Mouse (Mus musculus) liver, embryonic 13.5 days (tissue): ENCODE measurements around the gene Lipk. TPM values are rescaled to one million over a fixed set of nuclear protein-coding genes. Genes with fewer than 3 reads are reported as not detected.

Experiments
- ATAC-seq: fragments of 200-750 bp; cut with Nextera tagmentation; 2 replicates; pipeline ENCODE4 v1.8.0; 2017; ENCODE audit warnings: low read depth, mild to moderate bottlenecking, moderate number of reproducible peaks, moderate library complexity
- DNase-seq: peaks from one replicate; pipeline ENCODE4 v3.0.0; 2022
- H3K27ac ChIP-seq: fragments of 300-500 bp; sonication (generic); 2 replicates; pipeline ENCODE4 v1.5.1; 2015; ENCODE audit warnings: moderate library complexity, mild to moderate bottlenecking, inconsistent platforms
- H3K27me3 ChIP-seq: fragments of 300-500 bp; sonication (generic); 2 replicates; pipeline ENCODE4 v1.6.1; 2015; ENCODE audit warnings: mild to moderate bottlenecking, inconsistent platforms
- H3K36me3 ChIP-seq: fragments of 300-500 bp; sonication (generic); 2 replicates; pipeline ENCODE4 v1.6.1; 2015; ENCODE audit warnings: mild to moderate bottlenecking, inconsistent platforms
- H3K4me1 ChIP-seq: fragments of 300-500 bp; sonication (generic); replicated peaks from 2 replicates; pipeline ENCODE4 v1.6.1; 2015; ENCODE audit warnings: inconsistent platforms
- H3K4me2 ChIP-seq: fragments of 300-500 bp; sonication (generic); 2 replicates; pipeline ENCODE4 v1.6.1; 2015; ENCODE audit warnings: inconsistent platforms, mild to moderate bottlenecking, moderate library complexity
- H3K4me3 ChIP-seq: fragments of 300-500 bp; sonication (generic); replicated peaks from 2 replicates; pipeline ENCODE4 v1.5.1; 2015; ENCODE audit warnings: mild to moderate bottlenecking, inconsistent platforms
- H3K9ac ChIP-seq: fragments of 300-500 bp; sonication (generic); 2 replicates; pipeline ENCODE4 v1.6.1; 2015; ENCODE audit warnings: mild to moderate bottlenecking, inconsistent platforms
- H3K9me3 ChIP-seq: fragments of 300-500 bp; sonication (generic); replicated peaks from 2 replicates; pipeline ENCODE4 v1.6.1; 2016; ENCODE audit warnings: inconsistent platforms
- WGBS: fragments of 180-500 bp; shearing (Covaris S2); methylation state at CpG from one replicate; pipeline ENCODE4 v1.1.7; 2015; ENCODE audit not compliant: insufficient replicate concordance; 5-methylcytosine and 5-hydroxymethylcytosine counted together
- microRNA-seq: library from miRNA; unstranded; fragments of <30 nt; microRNA quantifications from one replicate; pipeline ENCODE4, GENCODE M21; 2016
- polyA plus RNA-seq: library from polyadenylated mRNA; unstranded; fragments of >200 nt; fragmentation: Nextera tagmentation; extraction: Ambion mirVana; gene quantifications from 2 replicates; pipeline ENCODE4 v1.2.1, GENCODE M21; 2015

The Lipk gene
- polyA plus RNA-seq, 1 experiment from 2014 or later = not detected

DNA sequence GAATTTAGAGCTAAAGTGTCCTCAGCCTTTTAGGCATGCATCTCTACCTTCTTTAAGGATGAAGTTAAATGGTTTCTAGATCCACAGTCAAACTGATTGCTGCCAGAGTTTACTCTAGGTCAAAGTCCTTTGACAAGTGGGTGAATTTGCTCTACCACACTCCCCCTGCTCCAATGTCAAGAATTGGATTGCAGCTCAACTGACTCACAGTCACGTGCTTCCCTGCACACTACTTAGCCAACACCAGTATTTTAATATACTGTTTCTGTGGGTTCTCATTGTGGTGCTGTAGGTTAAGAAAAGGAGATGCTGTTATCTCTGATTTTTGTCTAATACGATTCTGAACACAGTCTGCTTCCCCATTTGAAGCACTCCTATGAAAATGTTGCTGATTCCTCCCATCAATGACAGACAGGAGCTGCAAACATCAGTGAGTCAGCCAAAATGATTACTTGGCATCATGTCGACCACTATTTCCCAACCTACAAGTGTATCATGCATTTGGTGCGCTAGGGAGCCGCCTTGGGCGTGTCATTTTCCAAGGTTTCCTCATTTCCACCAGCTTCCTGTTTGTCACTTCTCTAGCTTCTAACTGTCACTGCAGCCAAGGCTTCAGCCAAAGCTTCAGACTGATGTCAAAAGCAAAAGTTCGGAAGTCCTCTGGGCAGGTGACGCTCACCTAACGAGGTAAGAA is 58.8 kb downstream of the Lipk start, which contains the start of gene Lipn:
Lipn (plus strand) TSS at position 580 of the 694 bp plus-strand sequence.
- H3K4me1 ChIP-seq = no peaks in the 10 kb centered on the region
- H3K36me3 ChIP-seq = no peaks in the 10 kb centered on the region
- ATAC-seq = no peak
- no peak within 1 kb of the TSS for H3K9ac ChIP-seq
- H3K27me3 ChIP-seq = no peaks in the 10 kb centered on the region
- no peaks in the 10 kb centered on the region for H3K9me3 ChIP-seq
- H3K4me2 ChIP-seq = no peak within 1 kb of the TSS
- WGBS = 64% methylated on average over 9 of the region's 9 CpGs
- DNase-seq = no peak
- H3K4me3 ChIP-seq = no peak within 1 kb of the TSS
- H3K27ac ChIP-seq = no peak within 1 kb of the TSS

DNA sequence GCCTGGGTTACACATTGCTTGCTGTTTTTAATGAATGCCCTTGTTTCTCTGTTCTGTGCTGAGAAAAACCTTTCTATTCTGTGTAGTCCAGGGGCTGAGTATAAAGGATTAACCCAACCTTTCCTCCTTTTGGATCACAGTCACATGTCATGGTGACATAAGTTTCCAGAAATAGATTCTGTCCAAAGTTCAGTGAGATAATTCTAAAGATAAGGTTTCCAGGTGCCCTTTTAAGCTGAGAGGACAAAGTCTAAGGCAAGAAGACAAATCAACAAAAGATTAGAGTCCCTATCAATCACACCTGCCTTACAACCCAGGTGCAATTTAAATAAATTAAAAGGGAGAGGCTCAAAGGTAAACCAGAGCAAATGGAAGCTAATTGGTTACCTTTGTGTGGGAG is 66.1 kb downstream of the Lipk start:
- no peak for ATAC-seq
- H3K4me3 ChIP-seq = no peak overlapping the region
- DNase-seq = no peak
- no peaks in the 10 kb centered on the region for H3K4me1 ChIP-seq
- no peak overlapping the region for H3K4me2 ChIP-seq
- no peak overlapping the region for H3K27ac ChIP-seq
- H3K27me3 ChIP-seq = no peaks in the 10 kb centered on the region
- H3K36me3 ChIP-seq = no peaks in the 10 kb centered on the region
- no peaks in the 10 kb centered on the region for H3K9me3 ChIP-seq
- no peak overlapping the region for H3K9ac ChIP-seq

DNA sequence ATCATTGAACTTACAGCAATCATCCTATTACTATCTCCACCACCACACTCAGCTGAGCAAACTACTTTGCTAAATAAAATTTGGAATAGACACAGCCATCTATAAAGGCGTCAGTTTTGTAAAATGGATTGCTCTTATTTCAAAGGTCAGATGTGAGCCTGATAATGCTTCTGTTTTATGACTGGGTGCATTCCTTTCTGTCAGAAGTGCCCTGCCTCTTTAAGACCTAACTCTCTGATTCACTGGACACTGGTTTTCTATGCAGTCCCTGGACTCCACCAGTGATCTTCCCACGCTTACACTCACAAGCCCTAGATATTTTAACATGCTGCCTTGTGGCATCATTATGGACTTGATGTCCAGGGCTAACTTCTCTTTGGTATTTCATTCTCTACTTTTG is 70.0 kb downstream of the Lipk start:
- no peak overlapping the region for H3K4me3 ChIP-seq
- H3K4me2 ChIP-seq = no peak overlapping the region
- DNase-seq (no peak), ATAC-seq (no peak)
- H3K27ac ChIP-seq = no peak overlapping the region
- no peaks in the 10 kb centered on the region for H3K27me3 ChIP-seq
- H3K36me3 ChIP-seq = no peaks in the 10 kb centered on the region
- no peaks in the 10 kb centered on the region for H3K4me1 ChIP-seq
- WGBS = 57% methylated on average over 2 of the region's 2 CpGs
- no peak overlapping the region for H3K9ac ChIP-seq
- H3K9me3 ChIP-seq = no peaks in the 10 kb centered on the region

DNA sequence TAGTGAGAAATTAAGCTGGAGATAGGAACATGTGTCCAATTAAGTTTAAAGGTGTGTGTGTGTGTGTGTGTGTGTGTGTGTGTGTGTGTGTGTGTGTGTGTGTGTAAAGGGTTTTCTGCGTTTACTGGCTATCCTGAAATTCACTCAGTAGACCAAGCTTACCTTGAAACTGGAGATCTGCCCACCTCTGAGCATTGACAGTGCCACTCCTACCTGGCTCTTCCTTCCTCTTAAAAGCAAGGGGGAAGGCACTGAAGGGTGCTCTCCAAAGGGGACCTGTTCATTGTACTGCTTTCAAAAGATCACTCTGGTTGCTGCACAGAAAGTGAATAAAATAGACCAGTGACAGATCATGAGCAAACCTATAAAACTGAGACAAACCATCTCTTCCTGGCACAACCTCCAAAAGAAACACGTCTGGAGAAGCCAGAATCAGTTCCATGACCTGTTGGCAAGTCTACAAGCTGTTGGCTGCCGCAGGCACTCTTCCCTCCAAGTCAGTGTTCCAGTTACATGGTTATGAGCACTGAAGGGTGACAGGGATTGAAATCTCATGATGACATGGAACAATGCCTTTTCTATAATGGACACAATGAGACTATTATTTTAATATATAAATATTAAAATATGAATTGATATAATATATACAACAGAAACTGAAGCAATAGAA is 81.1 kb downstream of the Lipk start:
- H3K4me3 ChIP-seq = no peak overlapping the region
- no peak overlapping the region for H3K9ac ChIP-seq
- H3K4me2 ChIP-seq = no peak overlapping the region
- H3K4me1 ChIP-seq = no peaks in the 10 kb centered on the region
- ATAC-seq = no peak
- no peaks in the 10 kb centered on the region for H3K9me3 ChIP-seq
- no peak overlapping the region for H3K27ac ChIP-seq
- no peaks in the 10 kb centered on the region for H3K36me3 ChIP-seq
- no peak for DNase-seq
- no peaks in the 10 kb centered on the region for H3K27me3 ChIP-seq
- 55% methylated on average over 3 of the region's 3 CpGs for WGBS

DNA sequence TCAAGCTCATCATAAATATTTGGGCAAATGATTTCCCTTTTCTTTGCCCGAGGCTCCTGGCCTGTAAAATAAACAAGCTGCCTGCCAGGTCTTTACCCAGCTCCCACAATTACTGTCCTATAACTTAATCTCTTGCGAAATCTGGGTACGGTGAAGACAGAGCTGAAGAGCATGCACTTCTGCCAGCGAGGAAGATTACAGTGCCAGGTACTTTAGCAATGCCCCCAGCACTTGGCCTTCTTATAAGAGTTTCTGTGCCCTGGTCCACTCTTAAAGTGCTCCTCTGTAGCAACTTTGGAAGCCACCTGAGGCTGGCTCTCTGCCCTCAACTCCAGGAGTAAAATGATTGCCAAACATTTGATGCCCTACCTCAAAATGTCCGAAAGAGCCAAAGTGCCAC is 87.3 kb downstream of the Lipk start:
- no peaks in the 10 kb centered on the region for H3K9me3 ChIP-seq
- H3K9ac ChIP-seq = no peak overlapping the region
- 57% methylated on average over 5 of the region's 5 CpGs for WGBS
- no peak overlapping the region for H3K4me2 ChIP-seq
- no peaks in the 10 kb centered on the region for H3K27me3 ChIP-seq
- no peaks in the 10 kb centered on the region for H3K36me3 ChIP-seq
- no peak overlapping the region for H3K27ac ChIP-seq
- DNase-seq (no peak), ATAC-seq (no peak)
- H3K4me1 ChIP-seq = no peaks in the 10 kb centered on the region
- H3K4me3 ChIP-seq = no peak overlapping the region

DNA sequence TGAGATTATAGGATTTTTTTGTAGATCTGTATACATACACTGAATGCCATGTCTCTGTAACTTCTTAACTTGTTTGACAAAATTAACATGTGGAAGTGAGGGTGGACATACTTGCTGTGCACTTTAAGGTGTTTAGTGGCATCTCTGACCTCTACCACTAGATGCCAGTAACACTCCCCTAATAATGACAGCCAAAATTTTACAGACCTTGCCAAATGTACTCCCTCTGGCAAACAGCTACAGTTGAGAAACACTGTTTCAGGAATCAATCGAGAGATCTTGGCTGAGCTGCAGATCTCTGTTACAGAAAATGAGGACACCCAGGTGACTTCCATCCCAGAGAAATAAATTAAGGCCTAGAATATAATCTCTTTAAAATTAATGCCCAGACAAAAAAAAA is 88.1 kb downstream of the Lipk start:
- H3K4me1 ChIP-seq = no peaks in the 10 kb centered on the region
- no peak overlapping the region for H3K4me3 ChIP-seq
- no peak overlapping the region for H3K27ac ChIP-seq
- ATAC-seq (no peak), DNase-seq (no peak)
- WGBS = 55% methylated on average over 1 of the region's 1 CpGs
- H3K27me3 ChIP-seq = no peaks in the 10 kb centered on the region
- H3K4me2 ChIP-seq = no peak overlapping the region
- H3K9me3 ChIP-seq = no peaks in the 10 kb centered on the region
- no peaks in the 10 kb centered on the region for H3K36me3 ChIP-seq
- H3K9ac ChIP-seq = no peak overlapping the region

Small RNAs within 50 kb of the gene (microRNA-seq; reads per million reads assigned to microRNA genes)
- gene Gm23334 = not detected

Other genes with a start within 250 kb of the Lipk start
- gene Lipo3, start 246.3 kb upstream of the Lipk start, polyA plus RNA-seq = 3.1 and 3.8 TPM in 2 replicates
- gene Lipo1, start 220.8 kb upstream of the Lipk start, polyA plus RNA-seq = not detected in 2 replicates
- not detected in 2 replicates for gene Lipf, start 47.1 kb upstream of the Lipk start, polyA plus RNA-seq
- gene Lipn, start 59.1 kb downstream of the Lipk start, polyA plus RNA-seq = not detected in 2 replicates
- gene Lipm, start 92.6 kb downstream of the Lipk start, polyA plus RNA-seq = not detected in 2 replicates
- 0.03 and 0.16 TPM in 2 replicates for gene Ankrd22, start 157.8 kb downstream of the Lipk start, polyA plus RNA-seq
- gene Stambpl1, start 183.9 kb downstream of the Lipk start, polyA plus RNA-seq = 3.2 and 3.3 TPM in 2 replicates
- 23.9 and 24.4 TPM in 2 replicates for gene Acta2, start 247.3 kb downstream of the Lipk start, polyA plus RNA-seq